Mouse (Mus musculus) Muller cell, postnatal 12 days (primary cell): ENCODE measurements around the gene Ormdl1.
"Not testable (repeated sequence)": the region's sequence is repeated elsewhere in the genome, so short reads cannot be mapped to it uniquely, and the experiment has no call there.

Source experiments
- DNase-seq: peaks from one replicate; pipeline ENCODE4 v3.0.0-alpha.2; 2015; ENCODE audit errors: inconsistent ontology term

The Ormdl1 gene

DNA sequence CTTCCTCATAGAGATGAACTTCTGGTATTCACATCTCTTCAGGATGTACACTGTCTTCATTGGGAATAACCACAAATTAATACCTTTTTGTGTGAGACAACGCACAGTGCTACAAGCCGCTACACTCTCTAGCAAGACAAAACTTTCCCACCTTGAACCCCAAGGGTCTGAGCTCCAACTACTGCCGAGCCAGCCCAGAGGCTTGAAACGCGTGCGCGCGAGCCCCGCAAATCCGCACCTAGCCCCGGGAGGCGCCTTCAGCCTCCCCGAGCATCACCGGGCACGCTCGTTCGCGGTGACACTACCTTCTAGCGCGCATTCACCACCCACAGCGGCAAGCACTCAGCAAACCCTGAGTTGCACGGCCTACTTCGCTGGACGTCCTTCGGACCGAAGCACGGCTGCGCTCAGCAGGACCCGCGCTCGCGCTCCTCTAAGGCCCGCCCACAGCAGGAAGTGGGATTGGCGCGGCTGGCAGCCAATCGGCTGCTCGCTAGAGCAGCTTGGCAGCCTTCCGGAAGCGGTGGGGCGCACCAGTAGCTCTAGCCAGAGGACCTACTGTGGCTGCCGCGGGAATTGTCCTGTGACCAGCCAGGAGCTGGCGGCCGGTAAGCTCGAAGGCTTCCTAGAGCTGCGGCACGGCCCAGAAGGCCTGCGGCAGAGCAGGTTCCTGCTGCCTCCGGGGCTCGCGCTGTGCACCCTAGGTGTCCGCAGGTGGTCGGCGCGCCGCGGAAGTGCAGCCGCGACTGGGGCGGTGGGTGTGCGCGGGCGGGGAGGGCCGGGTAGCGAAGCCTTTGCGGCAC, at the start of gene Ormdl1, which contains the start of the genes Pms1 and Gm28778:
Gene Ormdl1 (plus strand): TSS at position 515 of the 803 bp plus-strand sequence.
Gene Pms1 (minus strand): TSS at position 438 of the 803 bp plus-strand sequence.
Gene Gm28778 (plus strand): TSS at position 531 of the 803 bp plus-strand sequence.
- peak; percentile 96 for DNase-seq

DNA sequence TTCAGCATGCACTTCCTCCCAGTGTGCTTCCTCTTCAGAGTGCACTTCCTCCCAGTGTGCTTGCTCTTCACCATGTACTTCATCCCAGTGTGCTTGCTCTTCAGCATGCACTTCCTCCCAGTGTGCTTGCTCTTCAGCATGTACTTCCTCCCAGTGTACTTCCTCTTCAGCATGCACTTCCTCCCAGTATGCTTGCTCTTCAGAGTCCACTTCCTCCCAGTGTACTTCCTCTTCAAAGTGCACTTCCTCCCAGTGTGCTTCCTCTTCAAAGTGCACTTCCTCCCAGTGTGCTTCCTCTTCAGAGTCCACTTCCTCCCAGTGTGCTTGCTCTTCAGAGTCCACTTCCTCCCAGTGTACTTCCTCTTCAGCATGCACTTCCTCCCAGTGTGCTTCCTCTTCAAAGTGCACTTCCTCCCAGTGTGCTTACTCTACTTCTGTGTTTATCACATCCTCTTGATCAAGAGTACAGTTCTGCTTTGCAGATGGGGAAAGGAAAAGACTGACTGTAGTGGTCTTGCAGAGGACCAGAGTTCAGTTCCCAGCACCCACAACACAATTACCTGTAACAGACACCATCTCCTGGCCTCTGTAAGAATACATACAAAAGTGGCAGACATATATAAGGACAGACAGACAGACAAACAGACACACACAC, 31.8 kb upstream of the Ormdl1 start:
- DNase-seq, result not testable (repeated sequence)

DNA sequence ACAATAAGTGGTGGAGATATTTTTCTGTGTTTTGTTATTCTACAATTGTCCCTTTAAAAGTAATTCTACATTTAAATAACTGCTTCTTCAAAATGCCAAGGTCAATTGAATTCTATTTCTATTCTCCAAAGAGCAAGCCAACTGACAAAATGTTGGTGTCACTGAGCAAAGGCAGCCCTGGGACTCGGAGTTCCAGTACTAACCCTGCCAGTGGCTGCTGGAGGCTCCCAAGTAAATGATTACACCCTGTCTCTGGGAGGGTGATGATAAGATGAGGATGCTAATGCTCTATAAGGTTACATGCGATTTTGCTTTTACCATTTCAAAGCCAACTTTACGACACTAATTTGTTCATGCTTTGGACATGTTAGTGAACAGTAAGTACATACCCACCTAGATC, 27.0 kb upstream of the Ormdl1 start:
- no peak for DNase-seq

DNA sequence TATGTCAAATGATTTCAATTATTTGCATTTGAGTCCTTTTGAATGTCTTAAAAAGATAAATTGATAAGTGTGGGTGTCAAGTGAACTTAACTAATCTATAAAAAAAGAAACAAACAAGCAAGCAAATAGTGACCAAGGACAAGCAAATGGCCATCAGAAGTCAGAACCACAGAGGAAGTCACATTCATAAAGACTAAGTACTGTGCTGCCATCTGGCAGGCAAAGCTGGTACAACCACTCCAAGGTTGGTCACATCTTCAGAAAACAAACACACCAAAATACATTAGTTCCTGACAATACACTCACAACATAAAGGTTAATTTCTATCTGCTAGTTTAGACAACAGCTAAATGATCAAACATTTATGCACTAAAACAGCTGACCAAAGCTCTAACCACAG, 24.2 kb upstream of the Ormdl1 start:
- DNase-seq, result no peak

DNA sequence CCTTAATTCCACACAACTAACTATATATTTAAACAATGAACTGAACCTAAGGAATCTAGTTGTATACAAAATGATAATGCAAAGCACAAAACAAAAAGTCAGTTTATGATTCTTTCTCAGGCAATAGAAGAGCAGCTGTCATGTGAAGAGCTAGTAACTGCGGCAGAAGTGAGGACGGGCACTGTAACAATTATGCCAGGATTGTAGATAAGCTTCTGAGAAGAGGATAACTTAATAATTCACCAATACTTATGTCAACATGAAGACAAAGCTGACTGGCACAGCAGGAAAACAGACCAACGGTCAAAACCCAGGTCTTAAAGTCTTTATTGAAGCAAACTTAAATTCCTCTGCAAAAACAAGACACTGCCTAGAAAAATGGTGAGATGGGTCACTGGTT, 5.7 kb upstream of the Ormdl1 start:
- no peak for DNase-seq

DNA sequence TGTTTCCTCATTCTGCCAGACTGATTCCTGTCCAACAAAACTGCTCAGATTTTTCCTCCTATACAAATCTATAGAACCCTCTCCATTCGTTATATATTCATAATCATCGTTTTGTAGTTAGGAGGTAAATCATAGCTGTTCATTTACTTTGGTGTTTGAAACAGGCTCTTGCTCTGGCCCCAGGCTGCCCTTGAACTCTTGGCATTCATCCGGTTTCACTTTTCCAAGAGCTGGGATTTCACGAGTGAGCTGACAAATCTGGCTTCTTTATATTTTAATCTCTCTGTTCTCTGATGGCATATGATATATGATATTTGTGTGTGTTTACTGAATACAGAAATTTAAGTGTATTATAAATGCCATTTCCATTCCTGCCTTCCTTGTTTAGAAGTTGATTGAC, 3.6 kb downstream of the Ormdl1 start:
- DNase-seq, result no peak

DNA sequence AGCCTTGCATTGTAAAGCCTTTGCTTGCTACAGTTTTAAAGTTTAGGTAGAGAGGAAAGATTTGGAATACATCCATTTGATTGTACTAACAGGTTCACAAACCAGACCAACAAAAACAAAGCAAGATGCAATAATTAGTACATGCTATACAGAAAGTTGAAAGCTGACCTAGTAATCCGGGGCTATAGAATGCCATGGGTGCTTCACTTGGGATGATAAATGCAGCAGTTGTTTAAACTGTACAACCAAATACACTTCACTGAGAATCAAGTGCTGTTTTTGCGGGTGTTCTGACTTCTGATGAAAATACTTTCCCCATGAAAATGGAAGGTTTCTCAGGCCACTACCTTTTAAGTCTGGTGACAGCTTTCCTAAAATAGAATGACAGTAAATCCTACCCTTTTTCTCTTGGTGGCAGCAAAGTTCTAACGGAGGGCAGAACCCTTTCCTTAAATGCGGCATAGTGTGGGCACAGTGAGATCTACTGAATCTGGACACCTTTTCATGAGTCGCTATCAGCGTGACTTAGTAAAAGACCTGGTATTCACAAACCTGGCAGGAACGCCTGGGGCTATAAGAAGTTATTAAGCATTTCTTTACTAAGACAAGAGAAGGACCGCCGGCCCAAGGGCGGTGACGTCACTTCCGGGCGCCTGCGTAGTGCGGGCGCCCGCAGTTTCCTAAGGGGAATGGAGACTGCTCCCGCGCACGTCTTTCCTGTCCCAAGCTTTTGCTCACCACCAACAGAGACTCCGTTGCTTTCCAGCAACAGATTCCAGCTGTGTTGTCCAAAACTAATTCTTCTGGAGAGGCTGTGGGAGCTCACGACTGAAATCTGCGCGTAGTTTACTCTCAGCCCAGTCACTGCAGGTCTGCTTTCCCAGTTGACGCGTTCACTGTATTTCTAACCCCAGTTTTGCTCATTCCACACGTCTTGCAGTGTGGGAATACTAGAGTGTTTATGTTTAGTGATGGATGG, 16.4 kb downstream of the Ormdl1 start, which contains the start of gene Osgepl1:
Gene Osgepl1 (plus strand): TSS at position 636 of the 979 bp plus-strand sequence.
- peak; percentile 92 for DNase-seq

DNA sequence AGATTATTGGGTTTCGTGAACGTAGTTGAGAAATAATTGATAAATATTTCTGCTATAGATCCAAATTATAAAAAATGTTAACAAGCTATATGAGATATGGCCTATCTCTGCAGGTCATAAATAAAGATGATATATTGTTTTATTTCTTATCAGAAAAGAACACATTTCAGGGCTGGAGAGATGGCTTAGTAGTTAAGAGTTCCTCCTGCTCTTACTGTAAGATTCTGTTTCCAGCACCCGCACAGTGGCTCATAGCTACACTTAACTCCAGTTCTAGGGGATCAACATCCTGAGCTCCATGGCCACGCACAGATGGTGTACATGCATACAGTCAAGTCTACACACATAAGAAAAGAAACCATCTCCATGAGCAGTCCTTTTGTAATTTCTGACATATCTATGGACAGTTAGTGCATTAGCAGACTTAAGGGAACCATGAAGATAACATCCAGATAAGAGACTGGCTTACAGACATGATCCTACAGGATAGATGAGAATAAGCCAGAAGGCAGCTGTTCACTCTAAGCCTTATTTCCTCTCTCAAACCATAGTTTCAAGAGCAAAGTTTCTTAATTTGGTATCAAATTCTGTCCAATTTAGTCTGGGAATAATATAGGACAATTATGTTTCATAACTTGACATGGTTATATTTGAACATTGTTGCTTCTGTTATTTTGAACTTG, 24.9 kb downstream of the Ormdl1 start:
- DNase-seq, result no peak

DNA sequence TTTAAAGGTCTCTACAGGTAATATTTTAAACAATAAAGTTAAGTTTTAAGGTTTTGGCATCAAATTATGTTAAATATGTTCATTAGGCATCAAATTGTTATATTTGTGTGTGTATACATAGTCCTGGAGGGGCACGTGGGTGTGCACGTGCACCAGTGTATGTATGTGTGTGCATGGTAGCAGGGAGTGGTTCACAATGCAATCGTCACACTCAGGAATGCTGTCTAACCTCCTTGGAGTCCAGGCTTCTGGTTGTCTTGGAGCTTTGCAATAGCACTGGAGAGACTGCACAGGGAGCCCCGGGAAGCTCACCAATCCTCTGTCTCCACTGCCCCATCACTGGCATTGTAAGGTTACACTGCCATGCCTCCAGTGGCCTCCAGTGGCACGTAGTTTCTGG, 26.4 kb downstream of the Ormdl1 start:
- no peak for DNase-seq

DNA sequence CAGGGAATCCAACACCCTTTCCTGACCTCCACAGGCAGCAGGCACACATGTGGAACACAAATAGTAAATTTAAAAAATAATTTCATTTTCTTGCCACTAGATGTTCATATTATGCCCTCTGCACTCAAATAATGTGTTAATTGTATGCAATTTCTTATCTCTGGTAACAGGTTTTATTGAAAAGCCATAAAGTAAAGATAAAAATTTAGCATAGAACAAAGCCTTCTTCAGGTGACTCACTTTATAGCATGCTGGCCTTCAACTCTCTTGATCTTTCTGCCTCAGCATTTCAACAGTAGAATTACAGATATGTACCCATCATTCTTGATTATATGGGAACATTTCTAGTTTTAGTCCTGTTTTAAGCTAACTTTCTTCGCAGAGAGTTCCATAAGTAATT, 27.4 kb downstream of the Ormdl1 start:
- no peak for DNase-seq

DNA sequence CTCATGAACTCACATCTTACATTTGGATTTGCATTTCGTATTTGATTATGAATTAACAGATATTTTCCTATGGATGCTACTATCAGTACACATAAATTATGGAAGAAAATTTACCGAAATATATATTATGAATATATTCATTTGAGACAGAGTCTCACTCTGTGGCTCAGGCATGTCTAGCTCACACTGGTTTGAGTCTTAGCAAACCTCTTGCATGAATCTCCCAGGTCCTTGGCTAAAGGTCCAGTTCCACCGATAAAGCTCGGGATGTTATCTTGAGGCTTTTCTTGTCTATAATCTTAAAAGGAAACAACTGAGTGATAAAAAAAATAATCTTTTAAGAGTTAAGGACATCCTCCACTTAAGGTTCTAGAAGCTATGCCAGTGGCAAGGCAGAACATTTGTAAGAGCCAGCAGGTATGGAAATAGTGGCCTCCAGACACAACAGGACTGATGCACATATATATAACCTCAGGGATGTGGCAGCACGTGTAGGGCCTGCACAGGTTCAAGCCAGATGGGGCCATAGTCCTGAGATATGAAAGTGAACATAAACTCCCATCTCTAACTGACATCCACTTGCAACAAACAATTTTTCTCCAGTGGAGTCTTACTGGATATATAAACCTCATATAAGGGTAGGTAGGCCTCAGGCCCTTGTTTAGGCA, 28.1 kb downstream of the Ormdl1 start:
- no peak for DNase-seq

DNA sequence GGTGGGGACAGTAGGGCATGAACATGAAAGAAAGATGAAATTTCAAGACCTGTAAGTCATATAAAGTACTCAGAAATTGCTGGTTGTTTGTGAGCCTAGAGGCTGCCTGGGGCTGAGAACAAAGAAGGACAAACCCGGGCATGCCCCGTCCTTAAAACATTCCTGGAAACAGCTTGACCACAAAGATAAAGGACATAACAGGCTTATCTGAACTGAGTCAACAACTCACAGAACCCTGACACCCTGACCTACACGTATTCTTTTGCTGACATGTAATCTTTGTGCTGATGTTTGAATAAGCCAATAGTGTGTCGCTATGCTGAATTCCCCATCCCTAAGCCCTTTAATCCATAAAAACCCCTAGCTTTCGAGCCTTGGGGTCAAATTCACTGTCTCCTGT, 36.6 kb downstream of the Ormdl1 start:
- not testable (repeated sequence) for DNase-seq

DNA sequence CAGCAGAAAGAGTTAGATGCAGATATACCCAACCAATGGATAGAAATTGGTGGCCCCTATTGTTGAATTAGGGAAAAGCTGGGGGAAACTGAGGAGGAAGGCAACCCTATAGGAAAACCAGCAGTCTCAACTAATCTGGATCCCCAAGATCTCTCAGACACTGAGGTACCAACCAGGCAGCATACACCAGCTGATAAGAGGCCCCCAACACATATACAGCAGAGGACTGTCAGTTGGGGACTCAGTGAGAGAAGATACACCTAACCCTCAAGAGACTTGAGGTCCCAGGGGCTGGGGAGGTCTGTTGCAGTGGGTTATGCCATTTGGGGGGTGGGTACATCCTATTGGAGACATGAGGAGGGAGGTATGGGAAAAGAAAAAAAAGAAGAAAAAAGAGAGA, 38.6 kb downstream of the Ormdl1 start:
- DNase-seq, result no peak

DNA sequence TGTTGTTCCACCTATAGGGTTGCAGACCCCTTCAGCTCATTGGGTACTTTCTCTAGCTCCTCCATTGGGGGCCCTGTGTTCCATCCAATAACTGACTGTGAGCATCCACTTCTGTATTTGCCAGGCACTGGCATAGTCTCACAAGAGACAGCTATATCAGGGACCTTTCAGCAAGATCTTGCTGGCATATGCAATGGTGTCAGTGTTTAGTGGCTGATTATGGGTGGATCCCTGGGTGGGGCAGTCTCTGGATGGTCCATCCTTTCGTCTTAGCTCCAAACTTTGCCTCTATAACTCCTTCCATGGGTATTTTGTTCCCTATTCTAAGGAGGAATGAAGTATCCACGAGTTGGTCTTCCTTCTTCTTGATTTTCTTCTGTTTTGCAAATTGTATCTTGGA, 40.5 kb downstream of the Ormdl1 start:
- not testable (repeated sequence) for DNase-seq

DNA sequence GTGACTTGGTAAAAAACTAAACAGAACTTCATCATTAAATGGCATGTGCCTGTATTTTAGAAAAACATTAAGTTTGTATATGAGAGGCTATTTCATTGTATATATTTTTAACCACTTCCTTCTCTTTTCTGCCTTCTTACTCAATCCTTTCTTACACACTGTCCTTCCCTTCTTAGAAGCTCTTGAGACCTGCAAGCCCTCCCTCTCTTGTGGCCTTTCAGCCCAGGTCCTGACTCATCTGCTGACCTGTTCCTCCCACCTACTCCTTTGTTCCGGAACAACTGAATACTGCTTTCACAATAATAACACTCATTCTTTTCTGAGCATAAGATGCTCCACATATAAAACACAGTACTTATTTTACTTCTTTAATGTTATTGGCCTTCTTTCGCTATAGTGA, 44.2 kb downstream of the Ormdl1 start:
- DNase-seq, result no peak

DNA sequence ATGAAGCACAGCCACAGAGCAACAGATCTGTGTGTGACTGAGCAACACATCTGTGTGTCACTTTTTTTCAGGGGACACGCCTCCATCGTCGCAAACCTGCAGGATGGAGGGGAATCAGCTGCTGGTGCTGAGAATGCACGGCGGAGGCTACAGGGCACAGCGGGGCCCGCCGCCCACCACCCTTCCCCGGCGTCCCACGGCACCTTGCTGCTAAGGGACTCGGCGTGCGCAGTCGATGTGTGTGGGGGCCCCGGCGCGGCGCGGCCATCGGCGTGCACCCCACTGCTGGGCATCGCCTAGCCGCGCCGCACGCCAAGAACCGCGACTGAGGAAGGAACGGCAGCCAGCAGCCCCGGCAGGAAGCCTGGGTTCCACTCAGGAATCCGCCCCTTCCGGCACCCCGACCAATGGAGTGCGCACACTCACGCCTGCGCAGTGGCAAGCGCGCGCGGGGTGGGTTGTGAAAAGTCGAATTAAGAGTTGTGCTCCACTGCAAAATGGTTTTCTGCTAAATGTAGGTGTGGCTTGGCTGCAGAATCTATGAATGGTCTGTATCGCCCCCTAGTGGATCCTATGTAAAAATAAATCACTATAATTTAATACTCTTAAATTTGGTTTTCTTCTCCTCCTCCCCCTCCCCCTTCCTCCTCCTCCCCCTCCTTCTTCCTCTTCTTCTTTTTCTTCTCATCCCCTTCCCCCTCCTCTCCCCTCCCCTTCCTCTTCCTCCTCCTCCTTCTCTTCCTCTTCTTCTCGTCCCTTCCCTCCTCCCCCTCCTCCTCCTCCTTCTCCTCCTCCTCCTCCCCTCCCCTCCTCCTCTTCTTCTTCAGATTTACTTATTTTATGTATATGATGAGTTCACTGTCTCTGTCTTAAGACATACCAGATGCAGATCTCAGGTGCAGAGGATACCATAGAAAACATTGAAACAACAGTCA, 55.7 kb downstream of the Ormdl1 start, which contains the start of the genes Asdurf, Gm28551 and Asnsd1:
Gene Asdurf (minus strand): TSS at position 293 of the 935 bp plus-strand sequence.
Gene Gm28551 (minus strand): TSS at position 341 of the 935 bp plus-strand sequence.
Gene Asnsd1 (minus strand): TSS at position 426 of the 935 bp plus-strand sequence.
- DNase-seq, result peak; percentile 99

DNA sequence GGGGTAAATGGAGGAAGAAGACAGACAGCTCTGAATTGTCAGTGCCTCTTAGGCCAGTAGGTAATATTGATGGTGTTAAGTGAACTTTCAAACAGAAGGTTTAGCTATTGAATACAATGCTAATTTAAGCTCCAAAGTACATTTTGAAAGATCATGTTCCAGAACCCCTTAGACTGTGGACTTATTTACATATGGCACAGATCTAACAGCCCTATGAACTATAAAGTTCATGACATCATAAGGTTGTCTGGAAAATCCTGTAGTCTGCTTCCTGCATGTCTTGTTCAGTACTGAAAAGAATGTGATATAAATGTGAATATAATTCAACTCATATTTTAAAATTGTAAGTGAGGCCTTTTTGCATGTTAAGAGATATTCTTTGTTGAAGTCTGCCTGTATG, 62.1 kb downstream of the Ormdl1 start:
- DNase-seq, result no peak
